15 mouse cellular contexts compared by ENCODE assay signal in the genomic region with DNA sequence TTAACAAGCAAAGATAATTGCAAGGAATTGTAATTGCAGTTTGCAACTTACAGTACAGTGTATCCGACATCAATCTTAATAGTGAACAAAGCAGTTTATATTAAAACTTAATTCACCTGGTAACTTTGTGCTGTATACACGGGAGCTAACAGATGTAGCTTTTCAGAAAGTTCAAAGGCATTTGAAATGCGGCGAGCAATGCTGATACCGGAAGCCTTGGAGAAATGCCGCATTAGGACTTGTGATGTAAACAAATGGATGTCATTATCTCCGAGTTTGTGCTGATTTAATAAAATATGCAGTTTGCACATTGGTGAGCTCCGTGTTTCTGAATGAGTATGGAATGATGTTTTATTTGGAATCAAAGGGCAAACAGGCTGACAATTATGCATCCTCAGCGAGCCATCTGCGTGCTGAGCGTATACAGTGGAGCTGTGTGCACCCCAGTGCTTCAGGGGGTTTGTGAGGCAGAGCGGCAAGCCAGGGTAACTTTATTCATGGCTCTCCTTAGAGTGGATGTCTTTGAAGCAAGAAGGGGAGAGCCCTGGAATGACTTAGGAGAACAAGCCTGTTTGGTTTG.
DNase-seq lines count a peak whose midpoint lies in the region; ATAC-seq and TF ChIP-seq lines count a peak whose summit lies in the region.
"Had no signal": no experiment of that assay in that cellular context is flagged by ENCODE, and none has a peak within 500 bp of the region (broad histone marks: within the 10 kb centered on the region; RNA-seq: fewer than 3 reads in every experiment).

No protein-coding gene starts in this region.

- WGBS in kidney, postnatal 0 days = 28% methylated on average over 12 of the region's 12 CpGs
- 26% methylated on average over 12 of the region's 12 CpGs for WGBS in embryonic facial prominence, embryonic 12.5 days
- 29% methylated on average over 12 of the region's 12 CpGs for WGBS in limb, embryonic 10.5 days
- 26% methylated on average over 12 of the region's 12 CpGs for whole genome bisulfite sequencing in midbrain, postnatal 0 days
- 71% methylated on average over 12 of the region's 12 CpGs for WGBS in heart, embryonic 10.5 days

- TF ChIP-seq CTCF in kidney, postnatal 0 days (IDR thresholded peaks at IDR 0.05; ENCODE audit: low read depth) = no peak
- TF ChIP-seq CTCF in midbrain, postnatal 0 days (IDR thresholded peaks at IDR 0.05) = no peak

- no peak overlapping the region for H3K4me3 ChIP-seq in kidney, postnatal 0 days (replicated peaks; ENCODE audit: low read depth, low read length)
- H3K4me3 ChIP-seq in embryonic facial prominence, embryonic 12.5 days = no peak overlapping the region
- peak overlapping the region; percentile 19; the same call in 1 of the 2 replicates for H3K4me3 ChIP-seq in limb, embryonic 10.5 days
- H3K4me3 ChIP-seq in midbrain, postnatal 0 days (ENCODE audit: low read depth, low read length) = no peak overlapping the region
- no peak overlapping the region for H3K4me3 ChIP-seq in heart, embryonic 10.5 days
- H3K4me3 ChIP-seq: erythroblast, embryonic 14.5 days had no signal

- 0 out of 2 replicates have a peak overlapping the region, but pooled peaks have one; percentile 1 for H3K4me2 ChIP-seq in kidney, postnatal 0 days (ENCODE audit: low read length)
- 0 out of 2 replicates have a peak overlapping the region, but pooled peaks have one; percentile 4 for H3K4me2 ChIP-seq in embryonic facial prominence, embryonic 12.5 days (replicated peaks)
- H3K4me2 ChIP-seq in midbrain, postnatal 0 days (ENCODE audit: low read depth, low read length, poor library complexity, severe bottlenecking) = 0 out of 2 replicates have a peak overlapping the region, but pooled peaks have one; percentile 12

- H3K4me1 ChIP-seq in kidney, postnatal 0 days (replicated peaks; ENCODE audit: insufficient read depth, low read length) = no peaks in the 10 kb centered on the region
- peaks cover 17% of the 10 kb centered on the region for H3K4me1 ChIP-seq in embryonic facial prominence, embryonic 12.5 days
- H3K4me1 ChIP-seq in limb, embryonic 10.5 days = peaks cover 45% of the 10 kb centered on the region
- peaks cover 3% of the 10 kb centered on the region; the same call in 1 of the 2 replicates for H3K4me1 ChIP-seq in midbrain, postnatal 0 days (ENCODE audit: insufficient read depth, low read length)
- peaks cover 24% of the 10 kb centered on the region; the same call in 1 of the 2 replicates for H3K4me1 ChIP-seq in heart, embryonic 10.5 days

- no peak overlapping the region for H3K27ac ChIP-seq in kidney, postnatal 0 days
- no peak overlapping the region; the same call in 1 of the 2 replicates for H3K27ac ChIP-seq in embryonic facial prominence, embryonic 12.5 days
- no peak overlapping the region for H3K27ac ChIP-seq in limb, embryonic 10.5 days
- H3K27ac ChIP-seq in midbrain, postnatal 0 days (ENCODE audit: low read depth, low read length) = no peak overlapping the region
- H3K27ac ChIP-seq in heart, embryonic 10.5 days = no peak overlapping the region

- no peaks in the 10 kb centered on the region for H3K36me3 ChIP-seq in kidney, postnatal 0 days (ENCODE audit: insufficient read depth, low read length)
- no peaks in the 10 kb centered on the region for H3K36me3 ChIP-seq in embryonic facial prominence, embryonic 12.5 days
- 0 out of 2 replicates have a peak, but pooled peaks cover 4% of the 10 kb centered on the region for H3K36me3 ChIP-seq in limb, embryonic 10.5 days
- H3K36me3 ChIP-seq in midbrain, postnatal 0 days (ENCODE audit: insufficient read depth, low read length) = no peaks in the 10 kb centered on the region
- no peaks in the 10 kb centered on the region for H3K36me3 ChIP-seq in heart, embryonic 10.5 days

- peak; percentile 31 for DNase-seq in kidney, postnatal 0 days (ENCODE audit: low spot score)
- DNase-seq in kidney, adult 11 months = no peak
- no peak for DNase-seq in limb, embryonic 10.5 days (ENCODE audit: low spot score)
- DNase-seq in midbrain, postnatal 0 days (ENCODE audit: low spot score) = no peak
- no peak for DNase-seq in ovary, adult 18-20 months (ENCODE audit: low spot score)
- no peak for DNase-seq in cerebellum, postnatal 25 days
- no peak for DNase-seq in heart, embryonic 10.5 days (ENCODE audit: low spot score)
- DNase-seq: adrenal gland, adult 8-10 months; cerebellum, adult 18-20 months; gastrocnemius, postnatal 36 days; kidney, adult 9 months; thymus, postnatal 14 days had no signal

- no peak for ATAC-seq in kidney, postnatal 0 days (replicated peaks; ENCODE audit: low FRiP score, low read depth)
- ATAC-seq in embryonic facial prominence, embryonic 12.5 days (ENCODE audit: insufficient number of reproducible peaks, insufficient read depth, low FRiP score, low TSS enrichment) = no peak
- ATAC-seq in midbrain, postnatal 0 days (ENCODE audit: low FRiP score) = no peak

- no peaks in the 10 kb centered on the region for H3K27me3 ChIP-seq in kidney, postnatal 0 days (ENCODE audit: insufficient read depth, low read length)
- H3K27me3 ChIP-seq in embryonic facial prominence, embryonic 12.5 days = 0 out of 2 replicates have a peak, but pooled peaks cover 3% of the 10 kb centered on the region
- H3K27me3 ChIP-seq in limb, embryonic 10.5 days (ENCODE audit: low read depth, poor library complexity, severe bottlenecking) = peaks cover 96% of the 10 kb centered on the region
- H3K27me3 ChIP-seq in midbrain, postnatal 0 days (ENCODE audit: insufficient read depth, low read length) = no peaks in the 10 kb centered on the region
- no peaks in the 10 kb centered on the region for H3K27me3 ChIP-seq in heart, embryonic 10.5 days (ENCODE audit: insufficient read depth, poor library complexity, severe bottlenecking)

- H3K9ac ChIP-seq in kidney, postnatal 0 days (ENCODE audit: low read depth, low read length) = no peak overlapping the region
- H3K9ac ChIP-seq in embryonic facial prominence, embryonic 12.5 days = no peak overlapping the region
- no peak overlapping the region for H3K9ac ChIP-seq in midbrain, postnatal 0 days (replicated peaks; ENCODE audit: low read length, poor library complexity, severe bottlenecking)

- H3K9me3 ChIP-seq in kidney, postnatal 0 days (replicated peaks; ENCODE audit: low read length) = no peaks in the 10 kb centered on the region
- H3K9me3 ChIP-seq in embryonic facial prominence, embryonic 12.5 days = no peaks in the 10 kb centered on the region
- H3K9me3 ChIP-seq in limb, embryonic 10.5 days (replicated peaks) = no peaks in the 10 kb centered on the region
- no peaks in the 10 kb centered on the region for H3K9me3 ChIP-seq in midbrain, postnatal 0 days (ENCODE audit: low read length)
- no peaks in the 10 kb centered on the region for H3K9me3 ChIP-seq in heart, embryonic 10.5 days
- H3K9me3 ChIP-seq: G1E had no signal
